In genomic region chr5:114806636-114807035, GRCm38 (mm10) we compare ENCODE assay signal across 11 mouse cellular contexts. TPM values are rescaled to one million over a fixed set of nuclear protein-coding genes. Genes with fewer than 3 reads are reported as not detected.
DNase-seq lines count a peak whose midpoint lies in the region; ATAC-seq and TF ChIP-seq lines count a peak whose summit lies in the region.
"Had no signal": no experiment of that assay in that cellular context is flagged by ENCODE, and none has a peak within 500 bp of the region (broad histone marks: within the 10 kb centered on the region; RNA-seq: fewer than 3 reads in every experiment).

No protein-coding gene starts in this region.

- ATAC-seq in heart, embryonic 15.5 days (replicated peaks; ENCODE audit: insufficient number of reproducible peaks, insufficient read depth, low FRiP score, low read depth): no peak
- 0 out of 2 replicates have a peak, but pooled peaks have one; percentile 28 for ATAC-seq in lung, postnatal 0 days
- no peak for ATAC-seq in limb, embryonic 12.5 days (ENCODE audit: insufficient number of reproducible peaks, insufficient read depth, low FRiP score, low TSS enrichment, low read depth)
- no peak for ATAC-seq in neural tube, embryonic 15.5 days (ENCODE audit: low FRiP score)

- peak overlapping the region; percentile 89 for H3K27ac ChIP-seq in heart, embryonic 15.5 days
- peak overlapping the region; percentile 81 for H3K27ac ChIP-seq in lung, postnatal 0 days (ENCODE audit: low read length)
- peak overlapping the region; percentile 62 for H3K27ac ChIP-seq in limb, embryonic 12.5 days
- H3K27ac ChIP-seq in neural tube, embryonic 15.5 days (replicated peaks): peak overlapping the region; percentile 49

- no peaks in the 10 kb centered on the region for H3K9me3 ChIP-seq in heart, embryonic 15.5 days (replicated peaks)
- H3K9me3 ChIP-seq in lung, postnatal 0 days (ENCODE audit: low read length): no peaks in the 10 kb centered on the region
- no peaks in the 10 kb centered on the region for H3K9me3 ChIP-seq in limb, embryonic 12.5 days
- no peaks in the 10 kb centered on the region for H3K9me3 ChIP-seq in neural tube, embryonic 15.5 days (replicated peaks)

- no peaks in the 10 kb centered on the region for H3K27me3 ChIP-seq in heart, embryonic 15.5 days
- no peaks in the 10 kb centered on the region for H3K27me3 ChIP-seq in lung, postnatal 0 days (replicated peaks; ENCODE audit: insufficient read depth, low read length)
- H3K27me3 ChIP-seq in limb, embryonic 12.5 days: no peaks in the 10 kb centered on the region
- no peaks in the 10 kb centered on the region for H3K27me3 ChIP-seq in neural tube, embryonic 15.5 days (replicated peaks)

- peaks cover 35% of the 10 kb centered on the region for H3K4me1 ChIP-seq in heart, embryonic 15.5 days (replicated peaks)
- H3K4me1 ChIP-seq in lung, postnatal 0 days (ENCODE audit: insufficient read depth, low read depth, low read length): peaks cover 4% of the 10 kb centered on the region; the same call in 1 of the 2 replicates
- H3K4me1 ChIP-seq in limb, embryonic 12.5 days (replicated peaks): peaks cover 35% of the 10 kb centered on the region
- H3K4me1 ChIP-seq in neural tube, embryonic 15.5 days: peaks cover 27% of the 10 kb centered on the region

- H3K4me2 ChIP-seq in heart, embryonic 15.5 days: peak overlapping the region; percentile 47
- H3K4me2 ChIP-seq in lung, postnatal 0 days (replicated peaks; ENCODE audit: low read depth, low read length): no peak overlapping the region; the same call in 1 of the 2 replicates
- no peak overlapping the region for H3K4me2 ChIP-seq in limb, embryonic 12.5 days
- H3K4me2 ChIP-seq in neural tube, embryonic 15.5 days: no peak overlapping the region

- no peak overlapping the region for H3K9ac ChIP-seq in heart, embryonic 15.5 days
- no peak overlapping the region for H3K9ac ChIP-seq in lung, postnatal 0 days (replicated peaks; ENCODE audit: low read depth)
- H3K9ac ChIP-seq in limb, embryonic 12.5 days (replicated peaks): no peak overlapping the region
- H3K9ac ChIP-seq in neural tube, embryonic 15.5 days (replicated peaks): no peak overlapping the region

- 70% methylated on average over 8 of the region's 8 CpGs for WGBS in heart, embryonic 15.5 days
- 62% methylated on average over 8 of the region's 8 CpGs for WGBS in lung, postnatal 0 days
- WGBS in limb, embryonic 12.5 days: 84% methylated on average over 8 of the region's 8 CpGs
- WGBS in neural tube, embryonic 15.5 days: 88% methylated on average over 8 of the region's 8 CpGs

- H3K36me3 ChIP-seq in heart, embryonic 15.5 days: peaks cover 22% of the 10 kb centered on the region
- H3K36me3 ChIP-seq in lung, postnatal 0 days (ENCODE audit: insufficient read depth, low read length): peaks cover 26% of the 10 kb centered on the region
- H3K36me3 ChIP-seq in limb, embryonic 12.5 days: peaks cover 78% of the 10 kb centered on the region
- H3K36me3 ChIP-seq in neural tube, embryonic 15.5 days: peaks cover 60% of the 10 kb centered on the region

- no peak for DNase-seq in heart, postnatal 10 days
- DNase-seq in lung, postnatal 0 days (ENCODE audit: low spot score): no peak
- no peak for DNase-seq in lung, postnatal 4 days
- DNase-seq in MN1 (ENCODE audit: low spot score): no peak
- DNase-seq in frontal cortex, postnatal 14 days (ENCODE audit: low spot score in 2 of 2): no peak
- DNase-seq: adrenal gland, postnatal 14 days; cerebellum, postnatal 36 days had no signal

- H3K4me3 ChIP-seq in heart, embryonic 15.5 days: no peak overlapping the region
- no peak overlapping the region for H3K4me3 ChIP-seq in lung, postnatal 0 days (ENCODE audit: low read depth, low read length)
- H3K4me3 ChIP-seq in limb, embryonic 12.5 days (replicated peaks): no peak overlapping the region
- no peak overlapping the region for H3K4me3 ChIP-seq in neural tube, embryonic 15.5 days (replicated peaks)

- intact Hi-C loops in heart, postnatal 10 days (cut with DNase I): loop anchor here (5.0 kb wide), 1 partner anchor 99 kb away; the partner anchor contains the start of gene Tchp

- TF ChIP-seq CTCF in lung, postnatal 0 days (IDR thresholded peaks at IDR 0.05): no peak

- no peak for TF ChIP-seq EP300 in lung, postnatal 0 days (IDR thresholded peaks at IDR 0.05)

RNA-seq across cellular contexts. Expression of gene 1500011B03Rik, which starts 16.6 kb away (rescaled TPM):
- polyA plus RNA-seq in heart, embryonic 15.5 days (2015; fragmentation: Nextera tagmentation; extraction: Ambion mirVana): 39.0 and 52.9 TPM in 2 replicates
- 10 to 100 TPM; 15.5 to 17.8 TPM for total RNA-seq in heart, postnatal 10 days (2021)
- 72.8 and 97.5 TPM in 2 replicates for polyA plus RNA-seq in lung, postnatal 0 days (2015; fragmentation: Nextera tagmentation; extraction: Ambion mirVana)
- 95.7 and 99.3 TPM in 2 replicates for polyA plus RNA-seq in limb, embryonic 12.5 days (2016; fragmentation: Nextera tagmentation; extraction: Ambion mirVana)
- polyA plus RNA-seq in neural tube, embryonic 15.5 days (2015; fragmentation: Nextera tagmentation; extraction: Ambion mirVana): 254 and 302 TPM in 2 replicates

RNA-seq across cellular contexts. Expression of gene Git2, which starts 31.3 kb away (rescaled TPM):
- 31.0 and 43.2 TPM in 2 replicates for polyA plus RNA-seq in heart, embryonic 15.5 days (2015; fragmentation: Nextera tagmentation; extraction: Ambion mirVana)
- total RNA-seq in heart, postnatal 10 days (2021): 10 to 100 TPM; 48.0 to 52.2 TPM
- 36.5 and 39.1 TPM in 2 replicates for polyA plus RNA-seq in lung, postnatal 0 days (2015; fragmentation: Nextera tagmentation; extraction: Ambion mirVana)
- 46.8 and 48.8 TPM in 2 replicates for polyA plus RNA-seq in limb, embryonic 12.5 days (2016; fragmentation: Nextera tagmentation; extraction: Ambion mirVana)
- polyA plus RNA-seq in neural tube, embryonic 15.5 days (2015; fragmentation: Nextera tagmentation; extraction: Ambion mirVana): 47.7 and 53.4 TPM in 2 replicates

RNA-seq across cellular contexts. Expression of gene Ankrd13a, which starts 32.2 kb away (rescaled TPM):
- 28.3 and 42.0 TPM in 2 replicates for polyA plus RNA-seq in heart, embryonic 15.5 days (2015; fragmentation: Nextera tagmentation; extraction: Ambion mirVana)
- 10 to 100 TPM; 54.4 to 55.6 TPM for total RNA-seq in heart, postnatal 10 days (2021)
- polyA plus RNA-seq in lung, postnatal 0 days (2015; fragmentation: Nextera tagmentation; extraction: Ambion mirVana): 110 and 115 TPM in 2 replicates
- 52.9 and 58.5 TPM in 2 replicates for polyA plus RNA-seq in limb, embryonic 12.5 days (2016; fragmentation: Nextera tagmentation; extraction: Ambion mirVana)
- 30.3 and 41.1 TPM in 2 replicates for polyA plus RNA-seq in neural tube, embryonic 15.5 days (2015; fragmentation: Nextera tagmentation; extraction: Ambion mirVana)

RNA-seq across cellular contexts. Expression of gene 4930519G04Rik, which starts 46.8 kb away (rescaled TPM):
- not detected in 2 replicates for polyA plus RNA-seq in heart, embryonic 15.5 days (2015; fragmentation: Nextera tagmentation; extraction: Ambion mirVana)
- total RNA-seq in heart, postnatal 10 days (2021): not detected
- not detected in 2 replicates for polyA plus RNA-seq in lung, postnatal 0 days (2015; fragmentation: Nextera tagmentation; extraction: Ambion mirVana)
- polyA plus RNA-seq in limb, embryonic 12.5 days (2016; fragmentation: Nextera tagmentation; extraction: Ambion mirVana): not detected in 2 replicates
- not detected in 2 replicates for polyA plus RNA-seq in neural tube, embryonic 15.5 days (2015; fragmentation: Nextera tagmentation; extraction: Ambion mirVana)
- total RNA-seq: adrenal gland, postnatal 14 days; layer of hippocampus, adult 8-10 months had no signal

RNA-seq across cellular contexts. Expression of gene Gm9936, which starts 51.8 kb away (rescaled TPM):
- polyA plus RNA-seq in heart, embryonic 15.5 days (2015; fragmentation: Nextera tagmentation; extraction: Ambion mirVana): not detected in 2 replicates
- not detected for total RNA-seq in heart, postnatal 10 days (2021)
- polyA plus RNA-seq in lung, postnatal 0 days (2015; fragmentation: Nextera tagmentation; extraction: Ambion mirVana): not detected in 2 replicates
- 0.23 and 0.31 TPM in 2 replicates for polyA plus RNA-seq in limb, embryonic 12.5 days (2016; fragmentation: Nextera tagmentation; extraction: Ambion mirVana)
- polyA plus RNA-seq in neural tube, embryonic 15.5 days (2015; fragmentation: Nextera tagmentation; extraction: Ambion mirVana): 2.0 and 2.1 TPM in 2 replicates
- total RNA-seq: adrenal gland, postnatal 14 days had no signal
